Mouse (Mus musculus) brown adipose tissue, adult 24 weeks (tissue): ENCODE measurements around the gene Mki67. TPM values are rescaled to one million over a fixed set of nuclear protein-coding genes. Genes with fewer than 3 reads are reported as not detected.

Experiments
- H3K27ac ChIP-seq: fragments of 200-500 bp; replicated peaks from 2 replicates; pipeline ENCODE4 v1.5.1; 2012; ENCODE audit warnings: low read depth, mild to moderate bottlenecking, low read length
- H3K4me1 ChIP-seq: fragments of 200-500 bp; 2 replicates; pipeline ENCODE4 v1.6.1; 2012; ENCODE audit warnings: low read length, mixed read lengths; ENCODE audit not compliant: control insufficient read depth, insufficient read depth, insufficient read length
- H3K4me3 ChIP-seq: fragments of 200-500 bp; 2 replicates; pipeline ENCODE4 v1.5.1; 2012; ENCODE audit warnings: low read depth, mild to moderate bottlenecking, low read length, moderate library complexity; ENCODE audit not compliant: insufficient read depth
- polyA plus RNA-seq: library from polyadenylated mRNA; stranded (reverse); fragments of >200 nt; gene quantifications from 2 replicates; pipeline ENCODE4 v1.2.4, GENCODE M21; 2012; ENCODE audit not compliant: missing spikeins, insufficient read depth, insufficient read length

The Mki67 gene
- polyA plus RNA-seq, 1 experiment = 0.48 TPM

GRCm38 (mm10) chr7:135728038-135728437, 11.9 kb upstream of the Mki67 start:
- peaks cover 2% of the 10 kb centered on the region; the same call in 1 of the 2 replicates for H3K4me1 ChIP-seq
- no peak overlapping the region for H3K4me3 ChIP-seq
- H3K27ac ChIP-seq = no peak overlapping the region

DNA sequence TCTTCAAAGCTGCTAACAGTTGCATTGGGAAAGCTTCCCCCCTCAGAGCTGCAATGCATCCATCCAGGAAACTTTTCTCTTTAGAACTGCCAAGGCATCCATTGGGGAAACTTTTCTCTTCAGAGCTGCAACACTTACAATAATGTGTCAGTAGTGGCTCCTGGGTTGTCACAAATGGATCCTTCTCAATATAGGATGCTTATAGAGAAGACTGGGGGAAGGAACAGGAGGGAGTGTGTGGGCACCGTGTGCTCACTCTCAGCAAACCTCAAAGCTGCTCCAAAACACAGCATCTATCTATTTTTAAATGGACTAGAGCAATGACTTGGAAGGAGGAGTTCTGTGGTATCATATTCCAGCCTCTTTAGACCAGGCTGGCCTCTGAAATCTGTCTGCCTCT, 10.5 kb upstream of the Mki67 start:
- H3K27ac ChIP-seq = no peak overlapping the region
- H3K4me3 ChIP-seq = no peak overlapping the region
- H3K4me1 ChIP-seq = peaks cover 2% of the 10 kb centered on the region; the same call in 1 of the 2 replicates

GRCm38 (mm10) chr7:135723672-135724341, 7.6 kb upstream of the Mki67 start:
- no peak overlapping the region for H3K27ac ChIP-seq
- no peak overlapping the region for H3K4me3 ChIP-seq
- H3K4me1 ChIP-seq = peaks cover 2% of the 10 kb centered on the region; the same call in 1 of the 2 replicates

- Histone ChIP-seq H3K4me1 (peaks cover 2% of the 10 kb centered on the region; the same call in 1 of the 2 replicates), H3K4me3 (no peak overlapping the region), H3K27ac (no peak overlapping the region)
These were observed 6.1 kb upstream of the Mki67 start for GRCm38 (mm10) chr7:135722011-135722838.

DNA sequence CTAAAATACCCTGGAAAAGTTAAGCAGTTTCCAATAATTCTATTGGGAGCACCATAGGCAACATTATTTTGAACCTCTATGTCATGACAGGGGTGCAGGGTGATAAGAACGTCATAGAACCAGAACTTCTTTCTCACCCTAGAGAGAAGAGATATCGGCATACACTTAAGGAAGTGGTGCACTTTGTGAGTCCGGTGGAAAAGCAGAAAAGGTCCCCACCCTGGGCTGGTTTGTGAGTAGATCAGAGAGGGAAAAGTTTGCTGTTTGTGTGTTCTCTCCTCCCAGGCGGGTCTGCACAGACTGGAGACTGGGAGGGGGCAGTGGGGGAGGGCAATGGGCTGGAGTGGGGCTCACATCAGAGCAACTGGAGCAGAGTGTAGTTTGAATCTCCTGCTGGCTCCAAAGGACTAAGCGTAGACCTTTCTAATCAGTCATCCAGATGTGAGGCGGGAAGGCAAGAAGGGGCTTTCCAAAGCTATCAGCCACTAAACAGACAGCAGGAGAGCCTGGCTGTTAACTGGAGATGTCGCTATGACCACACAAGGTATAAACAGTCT, 5.4 kb upstream of the Mki67 start:
- H3K4me1 ChIP-seq = peaks cover 2% of the 10 kb centered on the region; the same call in 1 of the 2 replicates
- H3K4me3 ChIP-seq = no peak overlapping the region
- no peak overlapping the region for H3K27ac ChIP-seq

GRCm38 (mm10) chr7:135716968-135717557, 902 bp upstream of the Mki67 start:
- H3K4me1 ChIP-seq = no peaks in the 10 kb centered on the region
- peak overlapping the region; percentile 50 for H3K4me3 ChIP-seq
- no peak overlapping the region for H3K27ac ChIP-seq

- Histone ChIP-seq H3K4me1 (no peaks in the 10 kb centered on the region), H3K4me3 (peak overlapping the region; percentile 50), H3K27ac (no peak overlapping the region)
These were observed 300 bp upstream of the Mki67 start for GRCm38 (mm10) chr7:135716445-135716877.

GRCm38 (mm10) chr7:135715166-135715565, 995 bp downstream of the Mki67 start:
- Histone ChIP-seq H3K4me1 (no peaks in the 10 kb centered on the region), H3K4me3 (no peak overlapping the region; the same call in 1 of the 2 replicates), H3K27ac (no peak overlapping the region)

GRCm38 (mm10) chr7:135713326-135713725, 2.8 kb downstream of the Mki67 start:
- Histone ChIP-seq H3K4me3 (no peak overlapping the region), H3K4me1 (no peaks in the 10 kb centered on the region), H3K27ac (no peak overlapping the region)

DNA sequence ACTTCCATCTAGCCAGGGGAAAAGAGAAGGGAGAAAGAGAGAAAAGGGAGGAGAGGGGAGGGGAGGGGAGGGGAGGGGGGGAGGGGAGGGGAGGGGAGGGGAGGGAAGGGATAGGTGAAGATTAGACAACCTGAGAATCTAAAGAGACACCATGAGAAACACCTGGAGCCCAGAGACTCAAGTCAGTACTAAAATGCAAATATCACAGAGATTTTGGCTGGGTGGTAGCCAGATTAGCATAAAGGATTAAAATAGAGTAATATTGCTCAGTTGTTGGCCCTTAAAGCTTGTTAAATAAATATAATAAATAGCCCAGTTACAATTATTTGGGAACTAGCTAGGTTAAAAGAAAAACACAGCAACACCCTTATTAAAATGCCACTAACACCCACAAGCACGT, 3.6 kb downstream of the Mki67 start:
- Histone ChIP-seq H3K27ac (no peak overlapping the region), H3K4me1 (no peaks in the 10 kb centered on the region), H3K4me3 (no peak overlapping the region)

DNA sequence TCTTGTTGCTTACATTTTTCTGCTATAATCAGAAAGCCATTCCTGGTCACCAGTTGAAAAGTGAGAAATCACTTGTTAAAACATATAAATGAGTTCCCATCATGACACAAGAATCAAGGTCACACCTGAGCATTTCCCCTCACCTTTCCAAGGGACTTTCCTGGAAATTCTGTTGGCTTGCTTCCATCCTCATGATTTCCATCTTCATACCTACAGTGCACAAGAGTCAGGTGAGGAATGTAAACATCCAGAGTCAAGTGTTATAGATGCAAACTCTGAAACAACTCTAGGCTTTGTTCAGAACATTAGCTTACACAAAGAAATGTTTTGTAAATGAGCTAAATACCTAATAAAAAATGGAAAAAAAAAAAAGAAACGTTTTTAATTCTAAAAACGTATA, 5.5 kb downstream of the Mki67 start:
- Histone ChIP-seq H3K4me3 (no peak overlapping the region), H3K27ac (no peak overlapping the region), H3K4me1 (no peaks in the 10 kb centered on the region)

GRCm38 (mm10) chr7:135705753-135706152, 10.4 kb downstream of the Mki67 start:
- H3K27ac ChIP-seq = no peak overlapping the region

DNA sequence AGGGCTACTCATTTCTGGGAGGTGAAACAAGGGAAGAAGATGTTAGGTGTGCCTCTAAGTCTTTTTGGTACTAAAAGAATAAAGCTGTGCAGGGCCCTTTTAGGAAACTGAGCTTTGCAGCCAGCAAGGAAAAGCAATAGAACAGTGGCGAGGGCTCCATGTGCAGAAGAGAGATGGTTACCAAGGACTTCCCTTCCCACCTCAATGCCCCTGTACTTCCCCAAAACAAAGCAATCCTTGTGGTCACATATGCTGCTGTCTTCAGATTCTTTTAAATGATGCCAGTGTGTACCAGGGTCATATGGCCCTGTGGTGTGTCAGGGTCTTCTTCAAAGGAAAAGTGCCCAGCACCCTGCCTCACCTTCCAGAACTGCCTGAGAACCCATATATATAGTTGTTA, 11.1 kb downstream of the Mki67 start:
- no peaks in the 10 kb centered on the region for H3K4me1 ChIP-seq
- H3K4me3 ChIP-seq = no peak overlapping the region
- H3K27ac ChIP-seq = no peak overlapping the region

More at GRCm38 (mm10) chr7:135705753-135706152, 10.4 kb downstream of the Mki67 start:
- Histone ChIP-seq H3K4me3 (no peak overlapping the region), H3K4me1 (no peaks in the 10 kb centered on the region)

GRCm38 (mm10) chr7:135704251-135704650, 11.9 kb downstream of the Mki67 start:
- H3K4me3 ChIP-seq = no peak overlapping the region
- no peaks in the 10 kb centered on the region for H3K4me1 ChIP-seq
- H3K27ac ChIP-seq = no peak overlapping the region

DNA sequence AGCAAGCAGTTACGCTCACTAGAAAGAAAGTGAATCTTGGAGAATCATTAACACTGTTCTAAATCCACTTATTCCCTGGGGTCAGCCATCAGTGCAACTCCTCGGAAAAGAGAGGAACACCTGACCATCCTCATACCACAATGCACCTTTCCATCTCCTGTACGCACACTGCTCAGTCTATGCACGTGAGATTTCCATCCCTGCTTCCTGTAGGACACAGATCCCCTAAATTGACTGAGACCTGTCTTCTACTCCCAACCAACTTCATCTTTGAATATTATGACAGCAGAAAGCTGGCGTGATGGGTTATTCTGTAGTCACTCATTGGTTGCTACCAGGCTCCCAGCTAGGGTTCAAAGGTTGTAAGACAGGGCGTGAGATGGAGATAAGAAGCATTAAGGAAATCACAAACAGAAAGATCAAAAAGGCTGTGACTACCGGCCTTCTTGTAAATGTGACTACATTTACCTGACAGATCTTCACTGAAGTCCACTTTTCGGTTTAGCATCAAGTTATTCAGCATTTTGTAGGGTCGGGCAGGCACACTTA, 12.5 kb downstream of the Mki67 start:
- no peak overlapping the region for H3K27ac ChIP-seq
- no peak overlapping the region for H3K4me3 ChIP-seq
- no peaks in the 10 kb centered on the region for H3K4me1 ChIP-seq
